Mouse (Mus musculus) spleen, adult 2 months (tissue): ENCODE data around the gene Cntd1. TPM values are rescaled to one million over a fixed set of nuclear protein-coding genes. Genes with fewer than 3 reads are reported as not detected.

Experiments
- DNase-seq, 2 experiments: peaks; one replicate each; pipeline versions ENCODE4 v3.0.0 to v3.0.0-alpha.2; 2012 to 2021; ENCODE audit warnings: low spot score in 2 of 2, low read depth in 1 of 2
- H3K27ac ChIP-seq: fragments of 200-500 bp; 2 replicates; pipeline ENCODE4 v1.5.1; 2012; ENCODE audit warnings: low read length, inconsistent platforms; ENCODE audit not compliant: insufficient read depth
- H3K27me3 ChIP-seq: fragments of 200-500 bp; 2 replicates; pipeline ENCODE4 v1.6.1; 2012; ENCODE audit warnings: mild to moderate bottlenecking, moderate library complexity, low read length, inconsistent platforms; ENCODE audit not compliant: control insufficient read depth, insufficient read depth
- H3K36me3 ChIP-seq: fragments of 200-500 bp; 2 replicates; pipeline ENCODE4 v1.6.1; 2012; ENCODE audit warnings: mild to moderate bottlenecking, low read length, inconsistent platforms; ENCODE audit not compliant: control insufficient read depth, insufficient read depth
- H3K4me1 ChIP-seq: fragments of 200-500 bp; 2 replicates; pipeline ENCODE4 v1.6.1; 2011; ENCODE audit warnings: inconsistent platforms; ENCODE audit not compliant: control insufficient read depth, insufficient read depth, insufficient read length
- H3K4me3 ChIP-seq: fragments of 200-500 bp; 2 replicates; pipeline ENCODE4 v1.5.1; 2011; ENCODE audit warnings: mild to moderate bottlenecking, inconsistent platforms; ENCODE audit not compliant: insufficient read depth, insufficient read length; ENCODE audit errors: extremely low read depth
- CTCF ChIP-seq: fragments of 200-500 bp; IDR thresholded peaks from 2 replicates; pipeline ENCODE4 v1.5.1; 2011; ENCODE audit warnings: mild to moderate bottlenecking, inconsistent platforms; ENCODE audit not compliant: insufficient read depth, insufficient read length, insufficient replicate concordance; ENCODE audit errors: extremely low read depth
- POLR2A ChIP-seq: fragments of 200-500 bp; IDR thresholded peaks from 2 replicates; pipeline ENCODE4 v1.6.1; 2011; ENCODE audit warnings: low read depth, low read length, inconsistent platforms
- WGBS: fragments of 180-500 bp; shearing (Covaris S2); methylation state at CpG from one replicate; pipeline ENCODE4 v1.1.7; 2018; 5-methylcytosine and 5-hydroxymethylcytosine counted together
- polyA plus RNA-seq: library from polyadenylated mRNA; depleted of rRNA; stranded (reverse); fragments of >200 nt; gene quantifications from 2 replicates; pipeline ENCODE4 v1.2.3, GENCODE M21; 2012

The Cntd1 gene
- polyA plus RNA-seq, 1 experiment: 0.19 TPM

DNA sequence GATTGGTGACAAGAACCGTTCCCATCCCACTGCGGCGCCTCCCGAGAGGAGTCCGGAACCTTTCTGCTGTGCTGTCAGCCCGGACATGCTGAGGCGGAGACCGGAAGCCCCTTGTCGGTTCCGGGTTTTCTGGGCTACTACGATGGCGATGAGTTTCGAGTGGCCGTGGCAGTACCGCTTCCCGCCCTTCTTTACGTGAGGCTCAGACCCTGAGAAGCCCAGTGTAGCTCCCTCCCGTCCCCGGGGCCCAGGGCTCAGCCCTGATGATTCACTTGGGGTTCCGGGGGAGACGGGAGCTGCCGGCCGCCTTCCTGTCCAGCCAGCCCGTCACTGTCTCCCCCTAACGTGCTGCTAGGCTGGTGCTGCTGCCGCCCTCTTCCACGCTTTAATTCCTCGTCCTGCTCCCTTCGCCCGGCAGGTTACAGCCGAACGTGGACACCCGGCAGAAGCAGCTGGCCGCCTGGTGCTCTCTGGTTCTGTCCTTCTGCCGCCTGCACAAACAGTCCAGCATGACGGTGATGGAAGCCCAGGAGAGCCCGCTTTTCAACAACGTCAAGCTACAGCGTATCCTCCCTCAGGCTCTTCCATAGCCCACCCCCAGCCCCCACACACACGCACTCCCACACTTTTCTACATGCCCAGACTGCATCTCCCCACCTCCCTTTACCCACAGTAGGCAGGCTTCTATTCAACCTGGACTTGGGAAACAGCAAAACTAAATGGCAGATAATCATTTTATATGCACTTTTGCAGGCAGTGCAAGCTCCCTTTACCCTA lies 25.0 kb upstream of the Cntd1 start, which contains the start of gene Vps25:
Gene Vps25 (plus strand): TSS at position 95 of the 777 bp plus-strand sequence.
- H3K27ac ChIP-seq: peak within 1 kb of the TSS; percentile 88
- H3K27me3 ChIP-seq: no peaks in the 10 kb centered on the region
- peak; percentile 75 to 82 for DNase-seq
- H3K4me3 ChIP-seq: peak within 1 kb of the TSS; percentile 85
- peaks cover 3% of the 10 kb centered on the region for H3K4me1 ChIP-seq
- H3K36me3 ChIP-seq: peaks cover 9% of the 10 kb centered on the region
- TF ChIP-seq CTCF (no peak), POLR2A (peak; percentile 88)
- 1% methylated on average over 40 of the region's 40 CpGs for WGBS

DNA sequence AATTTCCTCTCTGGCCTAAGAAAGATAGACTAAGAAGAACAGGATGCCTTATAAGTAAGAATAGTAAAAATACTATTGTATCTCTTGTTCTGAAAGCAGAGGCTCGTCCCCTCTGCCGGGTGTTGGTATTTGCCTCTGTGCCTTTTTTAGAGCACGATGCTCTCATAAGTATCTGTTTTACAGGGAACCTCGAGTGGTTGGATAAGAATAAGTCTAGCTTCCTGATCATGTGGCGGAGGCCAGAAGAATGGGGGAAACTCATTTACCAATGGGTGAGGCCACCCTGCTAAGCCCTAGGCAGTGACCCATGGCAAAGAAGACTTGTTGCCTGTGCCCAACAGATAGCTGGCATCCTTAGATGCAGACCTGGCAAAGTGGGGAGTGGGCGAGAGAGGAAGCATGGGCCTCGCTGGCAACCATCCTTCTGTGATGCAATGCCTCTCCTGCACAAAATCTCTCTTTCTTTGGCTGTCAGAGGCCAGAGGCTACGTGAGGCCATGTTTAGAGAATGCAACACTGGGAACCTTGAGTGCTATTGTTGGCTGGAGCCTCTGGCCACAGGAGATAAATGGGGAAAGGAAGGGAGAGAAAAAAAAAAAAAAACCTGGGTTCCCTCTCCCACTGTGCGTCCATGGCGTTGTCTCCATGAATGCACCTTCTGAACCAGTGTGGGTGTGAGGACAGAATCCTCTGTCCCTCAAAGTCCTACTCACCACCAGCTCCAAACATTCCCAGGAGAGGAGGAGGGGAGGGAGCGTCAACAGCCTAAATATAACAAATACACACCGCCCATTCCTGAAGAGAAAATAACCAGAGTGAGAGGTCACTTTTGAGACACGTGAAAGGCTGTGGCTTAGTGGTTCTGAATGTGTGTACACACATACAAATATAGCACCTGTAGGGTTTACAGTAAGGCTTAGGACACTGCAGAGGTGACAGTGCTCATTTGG lies 22.7 kb upstream of the Cntd1 start:
- peaks cover 13% of the 10 kb centered on the region for H3K4me1 ChIP-seq
- H3K27me3 ChIP-seq: peaks cover 8% of the 10 kb centered on the region
- 89% methylated on average over 13 of the region's 13 CpGs for WGBS
- peaks cover 10% of the 10 kb centered on the region for H3K36me3 ChIP-seq
- no peak for TF ChIP-seq CTCF
- TF ChIP-seq POLR2A: no peak
- no peak for DNase-seq
- H3K27ac ChIP-seq: no peak overlapping the region
- no peak overlapping the region for H3K4me3 ChIP-seq

DNA sequence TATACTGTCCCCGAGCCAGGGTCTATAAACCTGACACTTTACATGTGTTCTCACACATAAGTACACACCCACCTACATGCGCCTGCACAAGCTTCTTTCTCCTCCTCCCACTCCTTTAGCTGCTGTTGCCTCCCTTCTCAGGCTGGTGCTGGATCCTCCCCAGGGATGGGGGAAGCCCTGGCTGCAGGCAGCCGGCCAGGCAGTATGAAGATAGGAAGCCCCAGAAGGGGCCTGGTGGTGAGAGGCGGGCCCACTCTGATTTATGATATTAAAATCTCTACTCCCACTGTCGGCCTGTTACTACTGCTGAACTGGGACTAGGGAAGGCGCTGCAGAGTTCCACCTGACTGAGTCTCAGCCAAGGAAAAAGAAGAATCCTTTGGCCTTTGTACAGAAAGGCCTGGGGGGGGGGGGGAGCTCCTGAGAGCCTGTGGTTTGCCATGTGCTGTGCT lies 19.5 kb upstream of the Cntd1 start:
- Histone ChIP-seq H3K36me3 (peaks cover 10% of the 10 kb centered on the region), H3K4me1 (peaks cover 10% of the 10 kb centered on the region), H3K27ac (no peak overlapping the region), H3K27me3 (peaks cover 24% of the 10 kb centered on the region), H3K4me3 (no peak overlapping the region)
- WGBS: 71% methylated on average over 6 of the region's 6 CpGs
- no peak for DNase-seq
- no peak for TF ChIP-seq CTCF
- TF ChIP-seq POLR2A: no peak

DNA sequence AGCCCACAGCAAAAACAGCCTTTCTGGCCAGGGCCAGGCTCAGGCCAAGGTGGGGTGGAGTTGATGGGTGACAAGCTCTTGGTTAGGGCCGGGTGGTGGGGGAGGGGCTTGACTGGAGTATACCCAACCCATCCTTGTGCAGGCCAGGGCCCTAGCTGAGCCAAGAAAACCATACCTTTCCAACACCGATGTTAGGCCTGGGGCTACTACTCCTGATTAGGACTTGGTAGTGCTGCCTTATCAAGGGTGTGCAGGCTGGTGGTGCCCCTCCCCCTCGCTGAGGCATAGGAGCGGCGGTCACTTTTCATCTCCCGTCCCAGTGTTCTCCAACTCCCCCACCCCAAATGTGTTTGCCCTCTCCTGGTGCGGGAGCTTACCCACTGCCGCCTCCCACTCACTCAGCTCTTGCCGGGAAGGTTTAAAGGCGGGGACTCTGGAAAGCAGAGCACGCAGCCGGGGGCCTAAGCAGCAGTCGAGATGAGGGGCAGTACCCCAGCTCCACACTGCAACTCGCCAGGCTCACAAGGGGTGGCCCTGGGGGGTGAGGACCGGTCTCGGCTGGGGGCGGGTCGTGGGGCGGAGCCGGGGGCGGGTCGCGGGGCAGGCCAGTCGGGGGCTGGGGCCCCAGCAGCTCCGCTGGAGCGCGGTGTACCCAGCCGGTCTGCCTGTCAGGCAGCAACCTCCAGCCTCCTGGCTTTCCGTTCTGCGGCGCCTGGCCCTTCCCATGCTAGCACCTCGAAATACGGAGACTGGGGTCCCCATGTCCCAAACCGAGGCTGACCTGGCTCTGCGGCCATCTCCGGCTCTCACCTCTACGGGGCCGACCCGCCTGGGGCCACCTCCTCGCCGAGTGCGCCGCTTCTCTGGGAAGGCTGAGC lies 18.6 kb upstream of the Cntd1 start, which contains the start of gene Wnk4:
Gene Wnk4 (plus strand): TSS at position 620 of the 878 bp plus-strand sequence.
- no peak within 1 kb of the TSS for H3K27ac ChIP-seq
- WGBS: 2% methylated on average over 39 of the region's 43 CpGs
- peaks cover 10% of the 10 kb centered on the region for H3K4me1 ChIP-seq
- no peak for DNase-seq
- peak within 1 kb of the TSS; percentile 46 for H3K4me3 ChIP-seq
- no peak for TF ChIP-seq POLR2A
- peaks cover 25% of the 10 kb centered on the region for H3K27me3 ChIP-seq
- peaks cover 10% of the 10 kb centered on the region for H3K36me3 ChIP-seq

DNA sequence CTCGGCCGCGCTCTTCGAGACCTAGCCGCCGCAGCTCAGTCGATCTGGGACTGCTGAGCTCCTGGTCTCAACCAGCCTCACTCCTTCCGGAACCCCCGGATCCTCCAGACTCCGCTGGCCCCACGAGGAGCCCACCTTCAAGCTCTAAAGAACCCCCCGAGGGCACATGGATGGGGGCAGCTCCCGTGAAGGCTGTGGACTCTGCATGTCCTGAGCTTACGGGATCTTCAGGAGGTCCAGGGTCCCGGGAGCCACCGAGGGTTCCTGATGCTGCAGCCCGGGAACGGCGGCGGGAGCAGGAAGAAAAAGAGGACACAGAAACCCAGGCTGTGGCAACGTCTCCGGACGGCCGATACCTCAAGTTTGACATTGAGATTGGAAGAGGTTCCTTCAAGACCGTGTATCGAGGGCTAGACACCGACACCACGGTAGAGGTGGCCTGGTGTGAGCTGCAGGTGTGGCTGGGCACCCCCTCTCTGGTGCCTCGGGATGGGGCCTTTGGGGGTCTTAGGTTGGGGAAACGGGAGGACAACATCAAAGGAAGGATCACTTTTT lies 17.9 kb upstream of the Cntd1 start:
- Histone ChIP-seq H3K27me3 (peaks cover 28% of the 10 kb centered on the region), H3K36me3 (peaks cover 10% of the 10 kb centered on the region), H3K27ac (no peak overlapping the region), H3K4me1 (peaks cover 10% of the 10 kb centered on the region), H3K4me3 (peak overlapping the region; percentile 46; the same call in 1 of the 2 replicates)
- WGBS: 2% methylated on average over 30 of the region's 30 CpGs
- no peak for DNase-seq
- TF ChIP-seq POLR2A: no peak
- TF ChIP-seq CTCF: no peak
